Mouse (Mus musculus) limb, embryonic 14.5 days (tissue): ENCODE measurements around the gene Ift57. TPM values are rescaled to one million over a fixed set of nuclear protein-coding genes. Genes with fewer than 3 reads are reported as not detected.

Experiments
- ATAC-seq: fragments of 200-750 bp; cut with Nextera tagmentation; 2 replicates; pipeline ENCODE4 v1.8.0; 2017; ENCODE audit warnings: low read depth, moderate number of reproducible peaks, moderate TSS enrichment; ENCODE audit not compliant: low FRiP score
- DNase-seq: peaks from one replicate; pipeline ENCODE4 v3.0.0-alpha.2; 2015; ENCODE audit warnings: low spot score
- H3K27ac ChIP-seq: fragments of 300-500 bp; sonication (generic); replicated peaks from 2 replicates; pipeline ENCODE4 v1.5.1; 2014; ENCODE audit warnings: low read depth, mild to moderate bottlenecking, low read length, moderate library complexity, mixed read lengths
- H3K27me3 ChIP-seq: fragments of 300-500 bp; sonication (generic); 2 replicates; pipeline ENCODE4 v1.6.1; 2014; ENCODE audit warnings: low read length, mixed read lengths; ENCODE audit not compliant: control insufficient read depth, insufficient read depth
- H3K36me3 ChIP-seq: fragments of 300-500 bp; sonication (generic); 2 replicates; pipeline ENCODE4 v1.6.1; 2014; ENCODE audit warnings: mild to moderate bottlenecking, low read length, moderate library complexity, mixed read lengths; ENCODE audit not compliant: control insufficient read depth, insufficient read depth
- H3K4me1 ChIP-seq: fragments of 300-500 bp; sonication (generic); 2 replicates; pipeline ENCODE4 v1.6.1; 2014; ENCODE audit warnings: antibody characterized with exemption, low read length, mixed read lengths; ENCODE audit not compliant: control insufficient read depth, insufficient read depth
- H3K4me2 ChIP-seq: fragments of 300-500 bp; sonication (generic); replicated peaks from 2 replicates; pipeline ENCODE4 v1.6.1; 2014; ENCODE audit warnings: low read depth, mild to moderate bottlenecking, low read length, moderate library complexity; ENCODE audit not compliant: severe bottlenecking
- H3K4me3 ChIP-seq: fragments of 300-500 bp; sonication (generic); replicated peaks from 2 replicates; pipeline ENCODE4 v1.5.1; 2014; ENCODE audit warnings: low read length
- H3K9ac ChIP-seq: fragments of 300-500 bp; sonication (generic); 2 replicates; pipeline ENCODE4 v1.6.1; 2014; ENCODE audit warnings: mild to moderate bottlenecking, low read depth, low read length, moderate library complexity; ENCODE audit not compliant: severe bottlenecking
- H3K9me3 ChIP-seq: fragments of 300-500 bp; sonication (generic); 2 replicates; pipeline ENCODE4 v1.6.1; 2016; ENCODE audit warnings: low read length; ENCODE audit not compliant: control insufficient read depth
- POLR2A ChIP-seq: fragments of 200-500 bp; IDR thresholded peaks from 2 replicates; pipeline ENCODE4 v1.8.0; 2012; ENCODE audit warnings: inconsistent platforms, mild to moderate bottlenecking, moderate library complexity, borderline replicate concordance; ENCODE audit not compliant: insufficient read depth, insufficient read length; ENCODE audit errors: extremely low read depth
- whole genome bisulfite sequencing: fragments of 180-500 bp; shearing (Covaris S2); extraction: QIAGEN DNeasy Blood & Tissue Kit; methylation state at CpG from one replicate; pipeline ENCODE4 v1.1.7; 2014; 5-methylcytosine and 5-hydroxymethylcytosine counted together
- polyA plus RNA-seq, 2 experiments: library from polyadenylated mRNA; depleted of rRNA in 1 of 2; stranded (reverse) in 1 of 2; unstranded in 1 of 2; fragments of >200 nt; fragmentation: Nextera tagmentation in 1 of 2; extraction: Ambion mirVana in 1 of 2; gene quantifications; 2 replicates each; pipeline versions ENCODE4 v1.2.1 to v1.2.3; 2012 to 2014

Ift57 gene
- polyA plus RNA-seq, 2 experiments = 23.6 to 27.2 TPM

GRCm38 (mm10) chr16:49724931-49725330 lies 25.9 kb downstream of the Ift57 start:
- H3K9me3 ChIP-seq = no peaks in the 10 kb centered on the region
- no peak overlapping the region for H3K4me3 ChIP-seq
- 91% methylated on average over 2 of the region's 2 CpGs for WGBS
- no peaks in the 10 kb centered on the region for H3K27me3 ChIP-seq
- H3K27ac ChIP-seq = no peak overlapping the region
- H3K4me1 ChIP-seq = peaks cover 6% of the 10 kb centered on the region
- no peak overlapping the region for H3K9ac ChIP-seq
- DNase-seq (no peak), ATAC-seq (no peak)
- TF ChIP-seq POLR2A = no peak
- H3K36me3 ChIP-seq = no peaks in the 10 kb centered on the region
- H3K4me2 ChIP-seq = no peak overlapping the region

DNA sequence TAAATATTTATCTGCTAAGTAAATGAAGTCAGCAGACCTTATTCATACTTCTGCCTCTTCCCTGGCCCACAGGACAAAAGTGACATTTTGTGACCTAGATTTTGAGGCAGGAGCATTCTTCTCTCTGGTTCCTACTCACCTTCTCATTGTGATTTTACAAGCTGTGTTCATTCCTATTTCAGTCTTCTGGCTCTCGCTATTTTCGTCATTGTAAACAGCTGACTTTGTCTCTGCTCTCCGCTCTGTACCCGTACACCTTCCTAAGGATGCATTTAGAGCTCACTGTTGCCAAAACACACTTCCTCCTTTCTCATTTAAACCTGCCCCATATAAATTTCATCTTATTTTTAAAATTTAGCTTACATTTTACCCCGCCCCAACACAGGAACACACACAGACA lies 26.4 kb downstream of the Ift57 start:
- ATAC-seq = no peak
- Histone ChIP-seq H3K27ac (no peak overlapping the region), H3K36me3 (no peaks in the 10 kb centered on the region), H3K27me3 (no peaks in the 10 kb centered on the region), H3K4me3 (no peak overlapping the region), H3K4me2 (no peak overlapping the region), H3K9me3 (no peaks in the 10 kb centered on the region), H3K9ac (no peak overlapping the region), H3K4me1 (peaks cover 6% of the 10 kb centered on the region)
- DNase-seq = no peak
- TF ChIP-seq POLR2A = no peak
- 73% methylated on average over 5 of the region's 5 CpGs for WGBS

DNA sequence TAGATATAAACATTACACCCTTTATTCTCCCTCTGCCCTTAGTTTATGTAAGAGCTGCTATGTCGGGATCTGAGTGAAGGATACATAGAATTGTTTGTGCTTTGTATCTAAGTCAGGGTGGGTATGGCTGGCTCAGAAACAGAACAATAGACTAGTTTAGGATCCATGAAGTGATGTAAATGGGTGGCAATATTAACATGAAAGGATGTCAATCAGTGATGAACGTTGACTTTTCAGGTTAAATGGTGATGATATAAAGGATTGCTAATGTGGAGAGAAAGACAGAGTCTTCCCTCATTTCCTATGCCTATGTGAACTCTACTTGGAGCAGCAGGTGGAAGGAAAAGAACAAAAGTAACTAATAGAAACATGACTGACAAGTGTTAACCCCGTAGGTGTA lies 27.2 kb downstream of the Ift57 start:
- no peak overlapping the region for H3K9ac ChIP-seq
- TF ChIP-seq POLR2A = no peak
- no peaks in the 10 kb centered on the region for H3K27me3 ChIP-seq
- no peak overlapping the region for H3K4me2 ChIP-seq
- 80% methylated on average over 3 of the region's 3 CpGs for WGBS
- no peak for DNase-seq
- no peaks in the 10 kb centered on the region for H3K36me3 ChIP-seq
- no peak for ATAC-seq
- H3K4me1 ChIP-seq = peaks cover 6% of the 10 kb centered on the region
- H3K9me3 ChIP-seq = no peaks in the 10 kb centered on the region
- no peak overlapping the region for H3K27ac ChIP-seq
- H3K4me3 ChIP-seq = no peak overlapping the region

DNA sequence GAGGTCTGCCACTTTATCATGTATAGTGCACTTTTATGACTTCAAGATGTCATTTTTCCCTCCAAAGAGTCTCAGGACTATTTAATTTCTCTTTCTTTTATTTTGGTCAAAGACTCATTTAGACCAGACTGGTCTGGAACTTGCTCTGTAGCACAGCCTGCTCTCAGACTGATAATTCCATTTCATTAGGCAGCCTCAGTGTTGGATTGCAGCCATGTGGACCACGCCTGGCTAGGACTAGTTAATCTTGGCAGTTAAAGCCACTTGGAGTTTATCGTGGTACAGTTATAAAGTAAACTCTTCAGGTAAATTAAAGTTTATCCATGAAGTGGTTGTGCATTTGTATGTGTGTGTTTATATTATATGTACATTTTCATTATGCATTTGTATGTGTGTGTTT lies 27.7 kb downstream of the Ift57 start:
- H3K4me1 ChIP-seq = peaks cover 6% of the 10 kb centered on the region
- no peak for TF ChIP-seq POLR2A
- H3K4me3 ChIP-seq = no peak overlapping the region
- no peak overlapping the region for H3K4me2 ChIP-seq
- H3K9ac ChIP-seq = no peak overlapping the region
- H3K27ac ChIP-seq = no peak overlapping the region
- no peaks in the 10 kb centered on the region for H3K27me3 ChIP-seq
- no peaks in the 10 kb centered on the region for H3K36me3 ChIP-seq
- WGBS = 46% methylated on average over 2 of the region's 2 CpGs
- DNase-seq (no peak), ATAC-seq (no peak)
- no peaks in the 10 kb centered on the region for H3K9me3 ChIP-seq

DNA sequence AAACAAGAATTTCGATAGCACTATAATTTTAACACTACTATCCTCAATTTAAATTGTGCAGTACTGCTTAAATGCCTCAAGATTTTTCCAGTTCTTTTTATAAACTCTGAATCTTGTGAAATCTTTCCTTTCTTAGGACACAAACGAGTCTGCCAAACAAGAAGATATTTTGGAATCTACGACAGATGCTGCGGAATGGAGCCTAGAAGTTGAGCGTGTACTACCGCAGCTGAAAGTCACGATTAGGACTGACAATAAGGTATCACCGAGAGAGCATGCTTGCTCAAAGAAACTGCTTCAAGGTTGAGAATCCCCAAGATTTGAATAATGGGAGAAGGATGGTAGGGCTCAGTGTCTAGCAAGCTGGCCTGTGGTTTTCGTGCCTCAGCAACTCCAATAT lies 37.5 kb downstream of the Ift57 start:
- Histone ChIP-seq H3K9me3 (no peaks in the 10 kb centered on the region), H3K4me3 (no peak overlapping the region), H3K27ac (no peak overlapping the region), H3K4me2 (no peak overlapping the region), H3K4me1 (no peaks in the 10 kb centered on the region), H3K27me3 (no peaks in the 10 kb centered on the region), H3K36me3 (no peaks in the 10 kb centered on the region), H3K9ac (no peak overlapping the region)
- no peak for ATAC-seq
- 92% methylated on average over 9 of the region's 9 CpGs for WGBS
- no peak for TF ChIP-seq POLR2A
- no peak for DNase-seq

GRCm38 (mm10) chr16:49747360-49747759 lies 48.3 kb downstream of the Ift57 start:
- Histone ChIP-seq H3K4me1 (no peaks in the 10 kb centered on the region), H3K27ac (no peak overlapping the region), H3K9ac (no peak overlapping the region), H3K36me3 (no peaks in the 10 kb centered on the region), H3K27me3 (no peaks in the 10 kb centered on the region), H3K4me3 (no peak overlapping the region), H3K4me2 (no peak overlapping the region), H3K9me3 (no peaks in the 10 kb centered on the region)
- ATAC-seq (no peak), DNase-seq (no peak)
- no peak for TF ChIP-seq POLR2A
- 74% methylated on average over 2 of the region's 2 CpGs for WGBS
